Mouse (Mus musculus): Measurements from ENCODE around the gene Hesx1. TPM values are rescaled to one million over a fixed set of nuclear protein-coding genes. Genes with fewer than 3 reads are reported as not detected.

Gene Hesx1
- polyA plus RNA-seq, 1 experiment = 0.16 TPM

DNA sequence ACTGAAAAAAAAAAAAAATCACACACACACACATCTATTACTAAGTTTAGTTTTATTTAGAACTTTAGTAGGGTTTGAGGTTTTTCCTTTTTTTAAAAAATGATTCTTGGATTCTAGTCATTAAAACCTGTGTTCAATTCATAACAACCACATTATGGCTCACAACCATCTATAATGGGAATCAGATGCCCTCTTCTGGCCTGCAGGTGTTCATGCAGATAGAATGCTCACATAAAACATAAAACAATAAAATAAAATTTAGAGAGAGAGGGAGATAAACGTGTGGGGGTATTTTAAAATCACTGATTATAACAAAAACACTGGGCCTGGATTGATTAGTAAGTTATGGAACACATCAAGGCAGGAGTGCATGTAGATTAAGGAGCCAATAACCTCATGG is 43.3 kb downstream of the Hesx1 start:
- Histone ChIP-seq H3K9me3 (peaks cover 8% of the 10 kb centered on the region; the same call in 1 of the 2 replicates), H3K36me3 (replicated peaks; ENCODE audit: low read length) (no peaks in the 10 kb centered on the region), H3K4me3 (replicated peaks) (no peak overlapping the region), H3K4me1 (peaks cover 20% of the 10 kb centered on the region), H3K27me3 (replicated peaks) (peaks cover 67% of the 10 kb centered on the region)
- TF ChIP-seq GATA1 (IDR thresholded peaks at IDR 0.05; ENCODE audit: borderline replicate concordance, low read length) (no peak), FLI1 (IDR thresholded peaks at IDR 0.05; ENCODE audit: low read length) (no peak)

GRCm38 (mm10) chr14:27038783-27039182 is 44.6 kb downstream of the Hesx1 start, which contains the start of gene Il17rd:
Il17rd (plus strand) TSS chr14:27038941.
- H3K27me3 ChIP-seq (replicated peaks) = peaks cover 77% of the 10 kb centered on the region
- H3K4me1 ChIP-seq = peaks cover 30% of the 10 kb centered on the region
- peaks cover 8% of the 10 kb centered on the region; the same call in 1 of the 2 replicates for H3K9me3 ChIP-seq
- peak within 1 kb of the TSS; percentile 94 for H3K4me3 ChIP-seq (replicated peaks)
- H3K36me3 ChIP-seq (replicated peaks; ENCODE audit: low read length) = no peaks in the 10 kb centered on the region
- no peak for TF ChIP-seq FLI1 (IDR thresholded peaks at IDR 0.05; ENCODE audit: low read length)
- no peak for TF ChIP-seq GATA1 (IDR thresholded peaks at IDR 0.05; ENCODE audit: borderline replicate concordance, low read length)

GRCm38 (mm10) chr14:27039281-27040248 is 45.3 kb downstream of the Hesx1 start:
- TF ChIP-seq FLI1 (IDR thresholded peaks at IDR 0.05; ENCODE audit: low read length) (no peak), GATA1 (IDR thresholded peaks at IDR 0.05; ENCODE audit: borderline replicate concordance, low read length) (no peak)
- H3K27me3 ChIP-seq (replicated peaks) = peaks cover 77% of the 10 kb centered on the region
- no peaks in the 10 kb centered on the region for H3K36me3 ChIP-seq (replicated peaks; ENCODE audit: low read length)
- peaks cover 38% of the 10 kb centered on the region for H3K4me1 ChIP-seq
- peak overlapping the region; percentile 94 for H3K4me3 ChIP-seq (replicated peaks)
- H3K9me3 ChIP-seq = peaks cover 8% of the 10 kb centered on the region; the same call in 1 of the 2 replicates

DNA sequence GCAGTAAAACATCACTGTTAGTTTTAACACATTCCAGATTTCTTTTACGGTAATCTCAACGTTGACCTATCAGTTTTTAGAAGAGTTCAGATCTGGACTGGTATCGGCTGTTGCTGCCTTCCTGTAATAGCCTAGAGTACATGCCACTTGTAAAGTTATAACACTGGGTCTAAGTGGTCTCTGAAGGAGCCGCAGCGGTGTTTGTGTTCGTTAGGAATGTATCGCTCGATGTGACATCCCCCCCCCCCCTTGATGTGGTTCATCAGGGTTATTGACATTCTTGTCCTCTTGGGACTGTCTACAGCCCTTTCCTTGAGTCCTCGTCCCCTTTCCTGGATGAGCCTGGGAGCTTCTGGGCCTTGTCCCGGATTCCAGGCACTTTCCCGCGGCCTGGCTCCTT is 46.2 kb downstream of the Hesx1 start:
- Histone ChIP-seq H3K27me3 (replicated peaks) (peaks cover 72% of the 10 kb centered on the region), H3K9me3 (peaks cover 6% of the 10 kb centered on the region; the same call in 1 of the 2 replicates), H3K36me3 (replicated peaks; ENCODE audit: low read length) (no peaks in the 10 kb centered on the region), H3K4me1 (peaks cover 47% of the 10 kb centered on the region), H3K4me3 (replicated peaks) (no peak overlapping the region)
- no peak for TF ChIP-seq GATA1 (IDR thresholded peaks at IDR 0.05; ENCODE audit: borderline replicate concordance, low read length)
- no peak for TF ChIP-seq FLI1 (IDR thresholded peaks at IDR 0.05; ENCODE audit: low read length)

DNA sequence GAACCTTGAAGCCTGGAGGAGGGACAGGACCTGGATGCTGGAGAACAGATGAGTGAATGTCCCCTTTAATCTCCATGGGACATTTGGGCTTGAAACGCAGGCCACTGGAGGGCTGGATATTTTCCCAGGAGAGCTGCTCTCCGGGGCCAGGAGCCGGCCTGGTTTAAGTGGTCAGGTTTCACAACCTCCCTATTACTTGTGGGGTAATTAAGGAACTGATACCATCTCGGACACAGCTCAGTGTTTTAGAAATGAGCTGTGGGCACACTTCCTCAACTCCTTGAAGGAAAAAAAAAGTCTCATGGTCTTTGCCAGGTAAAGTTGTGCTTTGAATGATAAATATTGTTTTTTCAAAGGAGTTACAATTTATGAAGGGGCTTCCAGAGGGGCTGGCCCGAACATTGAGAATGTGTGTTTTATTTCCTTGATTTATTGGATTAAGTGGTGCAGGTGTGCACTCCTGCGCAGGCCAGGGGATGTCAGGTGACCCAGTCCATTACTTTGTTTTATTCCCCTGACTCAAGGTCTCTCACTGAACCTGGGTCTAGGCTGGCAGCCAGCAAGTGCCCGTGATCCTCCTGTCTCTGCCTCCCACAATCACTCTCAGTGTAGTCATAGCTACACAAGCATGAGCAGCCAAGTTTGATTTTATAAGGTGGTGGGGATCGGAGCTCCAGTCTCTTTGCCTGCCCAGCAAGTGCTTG is 48.2 kb downstream of the Hesx1 start:
- H3K9me3 ChIP-seq = no peaks in the 10 kb centered on the region
- H3K4me3 ChIP-seq (replicated peaks) = no peak overlapping the region
- peaks cover 66% of the 10 kb centered on the region for H3K27me3 ChIP-seq (replicated peaks)
- TF ChIP-seq GATA1 (IDR thresholded peaks at IDR 0.05; ENCODE audit: borderline replicate concordance, low read length) (no peak), FLI1 (IDR thresholded peaks at IDR 0.05; ENCODE audit: low read length) (no peak)
- H3K4me1 ChIP-seq = peaks cover 50% of the 10 kb centered on the region
- no peaks in the 10 kb centered on the region for H3K36me3 ChIP-seq (replicated peaks; ENCODE audit: low read length)

DNA sequence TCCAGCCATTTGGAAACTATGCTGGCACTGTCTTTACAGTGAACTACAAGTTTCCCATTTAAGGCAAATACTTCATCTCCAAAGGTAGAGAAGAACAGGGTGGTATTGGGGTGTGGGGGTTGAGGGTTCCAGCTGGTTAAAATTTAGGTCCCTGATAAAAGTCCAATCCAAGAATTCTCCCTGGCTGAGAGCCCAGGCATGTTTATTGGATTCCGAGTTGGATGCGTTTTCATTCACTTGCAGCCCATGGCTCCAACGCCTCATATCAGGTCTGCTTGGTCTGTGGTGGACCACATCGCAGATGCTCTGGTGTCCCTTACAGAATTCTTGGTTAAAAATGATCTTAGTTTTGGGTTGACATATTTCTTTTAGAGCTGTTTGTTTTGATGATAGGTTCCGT is 49.2 kb downstream of the Hesx1 start:
- Histone ChIP-seq H3K4me3 (replicated peaks) (no peak overlapping the region), H3K27me3 (replicated peaks) (peaks cover 64% of the 10 kb centered on the region), H3K9me3 (no peaks in the 10 kb centered on the region), H3K4me1 (peaks cover 50% of the 10 kb centered on the region), H3K36me3 (replicated peaks; ENCODE audit: low read length) (no peaks in the 10 kb centered on the region)
- TF ChIP-seq FLI1 (IDR thresholded peaks at IDR 0.05; ENCODE audit: low read length) (no peak), GATA1 (IDR thresholded peaks at IDR 0.05; ENCODE audit: borderline replicate concordance, low read length) (no peak)

- H3K4me3 ChIP-seq (replicated peaks) = peak overlapping the region; percentile 69
- TF ChIP-seq FLI1 (IDR thresholded peaks at IDR 0.05; ENCODE audit: low read length) = no peak
- H3K9me3 ChIP-seq = no peaks in the 10 kb centered on the region
- peaks cover 42% of the 10 kb centered on the region for H3K4me1 ChIP-seq
- H3K27me3 ChIP-seq (replicated peaks) = peaks cover 62% of the 10 kb centered on the region
- H3K36me3 ChIP-seq (replicated peaks; ENCODE audit: low read length) = no peaks in the 10 kb centered on the region
Observed at GRCm38 (mm10) chr14:27044221-27044966, 50.2 kb downstream of the Hesx1 start.

DNA sequence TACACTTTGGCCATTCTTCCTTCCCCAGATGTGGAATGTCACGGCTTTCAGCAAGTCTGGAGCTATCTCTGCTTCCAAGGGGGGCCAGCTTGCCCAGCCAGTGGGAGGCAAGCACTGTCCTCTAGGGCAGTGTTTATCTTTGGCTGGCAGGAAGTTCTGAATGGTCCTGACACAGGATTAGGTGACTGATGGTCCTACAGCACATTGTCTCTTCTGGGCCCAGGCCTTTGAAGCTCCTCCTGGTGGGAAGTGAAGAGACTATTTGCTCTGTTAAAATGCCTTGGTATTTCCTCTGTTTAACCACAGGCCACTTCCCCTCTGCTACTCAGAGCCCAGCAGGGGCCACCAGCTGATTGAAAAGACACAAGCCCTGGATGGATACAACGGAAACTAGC is 50.7 kb downstream of the Hesx1 start:
- no peaks in the 10 kb centered on the region for H3K9me3 ChIP-seq
- peak overlapping the region; percentile 69 for H3K4me3 ChIP-seq (replicated peaks)
- no peaks in the 10 kb centered on the region for H3K36me3 ChIP-seq (replicated peaks; ENCODE audit: low read length)
- H3K4me1 ChIP-seq = peaks cover 36% of the 10 kb centered on the region
- TF ChIP-seq GATA1 (IDR thresholded peaks at IDR 0.05; ENCODE audit: borderline replicate concordance, low read length) = no peak
- TF ChIP-seq FLI1 (IDR thresholded peaks at IDR 0.05; ENCODE audit: low read length) = 0 out of 2 replicates have a peak, but pooled peaks have one; percentile 12
- peaks cover 59% of the 10 kb centered on the region for H3K27me3 ChIP-seq (replicated peaks)

GRCm38 (mm10) chr14:27048231-27048956 is 54.2 kb downstream of the Hesx1 start:
- Histone ChIP-seq H3K9me3 (no peaks in the 10 kb centered on the region), H3K27me3 (replicated peaks) (peaks cover 57% of the 10 kb centered on the region), H3K4me3 (replicated peaks) (no peak overlapping the region), H3K36me3 (replicated peaks; ENCODE audit: low read length) (no peaks in the 10 kb centered on the region), H3K4me1 (peaks cover 24% of the 10 kb centered on the region)
- TF ChIP-seq GATA1 (IDR thresholded peaks at IDR 0.05; ENCODE audit: borderline replicate concordance, low read length) (no peak), FLI1 (IDR thresholded peaks at IDR 0.05; ENCODE audit: low read length) (no peak)

Measured in megakaryocyte, embryonic 14.5 days (primary cell).